Mouse (Mus musculus) thymus, adult 2 months (tissue): ENCODE results near the gene Pcbp2.

Source experiments
- CTCF ChIP-seq: fragments of 200-500 bp; IDR thresholded peaks from 2 replicates; pipeline ENCODE4 v1.5.1; 2012; ENCODE audit warnings: mild to moderate bottlenecking, control low read depth, low read length, moderate library complexity, borderline replicate concordance; ENCODE audit not compliant: control insufficient read depth, poor library complexity, insufficient read depth; ENCODE audit errors: extremely low read depth
- POLR2A ChIP-seq: fragments of 200-500 bp; IDR thresholded peaks from 2 replicates; pipeline ENCODE4 v1.6.1; 2012; ENCODE audit warnings: mild to moderate bottlenecking, low read length, control low read depth, moderate library complexity; ENCODE audit not compliant: control insufficient read depth, poor library complexity, insufficient read depth; ENCODE audit errors: extremely low read depth

DNA sequence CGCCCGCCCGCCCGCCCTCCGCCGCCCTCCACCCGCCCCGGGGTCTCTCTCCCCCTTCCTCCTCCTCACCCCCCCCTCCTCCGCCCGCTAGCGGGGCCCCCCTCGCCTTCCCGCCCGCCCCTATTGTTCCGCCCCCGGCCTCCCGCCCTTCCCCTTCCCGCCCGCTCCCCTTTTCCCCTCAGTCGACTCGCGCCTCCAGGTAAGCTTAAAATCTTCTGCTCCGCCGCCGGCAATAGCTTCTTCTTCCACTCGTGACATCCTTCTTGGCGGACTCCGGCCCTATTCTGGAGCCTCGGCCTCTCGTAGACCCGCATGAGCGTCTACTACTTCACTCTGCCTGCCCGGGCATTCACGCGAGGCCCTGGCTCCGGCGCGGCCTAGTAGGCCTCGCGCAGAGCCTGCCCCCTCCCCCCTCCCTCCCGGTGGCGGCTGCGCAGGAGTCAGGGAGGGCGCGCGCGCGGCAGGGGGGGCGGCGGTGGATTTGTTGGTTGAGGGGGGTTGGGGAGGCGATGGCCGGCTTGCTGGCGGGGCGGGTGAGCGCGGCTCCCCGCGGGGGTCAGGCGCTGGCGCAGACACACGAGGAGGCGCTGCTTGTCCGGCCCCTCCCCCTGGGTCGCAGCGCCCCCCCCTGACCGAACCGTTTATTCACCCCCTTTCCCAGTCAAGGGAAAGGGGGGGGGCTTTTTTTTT lies 411 bp downstream of the Pcbp2 start:
- TF ChIP-seq POLR2A (0 out of 2 replicates have a peak, but pooled peaks have one; percentile 8), CTCF (0 out of 2 replicates have a peak, but pooled peaks have one; percentile 17)
